Mouse (Mus musculus) intestine, embryonic 16.5 days (tissue): ENCODE measurements around the gene Vwf. TPM values are rescaled to one million over a fixed set of nuclear protein-coding genes. Genes with fewer than 3 reads are reported as not detected.
A peak's percentile ranks its signal among the peaks of the same experiment; 100 is the strongest.

Experiments used
- ATAC-seq: fragments of 200-750 bp; cut with Nextera tagmentation; 2 replicates; pipeline ENCODE4 v1.8.0; 2017; ENCODE audit warnings: moderate TSS enrichment, moderate library complexity
- H3K27ac ChIP-seq: fragments of 300-500 bp; sonication (generic); 2 replicates; pipeline ENCODE4 v1.5.1; 2014; ENCODE audit warnings: mild to moderate bottlenecking, low read length
- H3K27me3 ChIP-seq: fragments of 300-500 bp; sonication (generic); replicated peaks from 2 replicates; pipeline ENCODE4 v1.6.1; 2014; ENCODE audit warnings: low read length, control low read depth, mixed read lengths; ENCODE audit not compliant: control insufficient read depth, insufficient read depth
- H3K36me3 ChIP-seq: fragments of 300-500 bp; sonication (generic); 2 replicates; pipeline ENCODE4 v1.6.1; 2014; ENCODE audit warnings: low read length, control low read depth; ENCODE audit not compliant: control insufficient read depth, insufficient read depth
- H3K4me1 ChIP-seq: fragments of 300-500 bp; sonication (generic); 2 replicates; pipeline ENCODE4 v1.6.1; 2014; ENCODE audit warnings: low read length, control low read depth, mixed read lengths; ENCODE audit not compliant: control insufficient read depth, insufficient read depth
- H3K4me2 ChIP-seq: fragments of 300-500 bp; sonication (generic); 2 replicates; pipeline ENCODE4 v1.6.1; 2014; ENCODE audit warnings: low read depth, low read length, control low read depth
- H3K4me3 ChIP-seq: fragments of 300-500 bp; sonication (generic); 2 replicates; pipeline ENCODE4 v1.5.1; 2014; ENCODE audit warnings: mild to moderate bottlenecking, low read length
- H3K9ac ChIP-seq: fragments of 300-500 bp; sonication (generic); 2 replicates; pipeline ENCODE4 v1.6.1; 2014; ENCODE audit warnings: low read depth, low read length
- H3K9me3 ChIP-seq: fragments of 300-500 bp; sonication (generic); 2 replicates; pipeline ENCODE4 v1.6.1; 2016; ENCODE audit warnings: low read length, control low read depth; ENCODE audit not compliant: control insufficient read depth
- WGBS: fragments of 180-500 bp; shearing (Covaris S2); extraction: QIAGEN DNeasy Blood & Tissue Kit; methylation state at CpG from one replicate; pipeline ENCODE4 v1.1.7; 2014; 5-methylcytosine and 5-hydroxymethylcytosine counted together
- polyA plus RNA-seq: library from polyadenylated mRNA; unstranded; fragments of >200 nt; fragmentation: Nextera tagmentation; extraction: Ambion mirVana; gene quantifications from 2 replicates; pipeline ENCODE4 v1.2.1, GENCODE M21; 2015

Vwf gene
- polyA plus RNA-seq, 1 experiment from 2014 or later, result 7.0 TPM

DNA sequence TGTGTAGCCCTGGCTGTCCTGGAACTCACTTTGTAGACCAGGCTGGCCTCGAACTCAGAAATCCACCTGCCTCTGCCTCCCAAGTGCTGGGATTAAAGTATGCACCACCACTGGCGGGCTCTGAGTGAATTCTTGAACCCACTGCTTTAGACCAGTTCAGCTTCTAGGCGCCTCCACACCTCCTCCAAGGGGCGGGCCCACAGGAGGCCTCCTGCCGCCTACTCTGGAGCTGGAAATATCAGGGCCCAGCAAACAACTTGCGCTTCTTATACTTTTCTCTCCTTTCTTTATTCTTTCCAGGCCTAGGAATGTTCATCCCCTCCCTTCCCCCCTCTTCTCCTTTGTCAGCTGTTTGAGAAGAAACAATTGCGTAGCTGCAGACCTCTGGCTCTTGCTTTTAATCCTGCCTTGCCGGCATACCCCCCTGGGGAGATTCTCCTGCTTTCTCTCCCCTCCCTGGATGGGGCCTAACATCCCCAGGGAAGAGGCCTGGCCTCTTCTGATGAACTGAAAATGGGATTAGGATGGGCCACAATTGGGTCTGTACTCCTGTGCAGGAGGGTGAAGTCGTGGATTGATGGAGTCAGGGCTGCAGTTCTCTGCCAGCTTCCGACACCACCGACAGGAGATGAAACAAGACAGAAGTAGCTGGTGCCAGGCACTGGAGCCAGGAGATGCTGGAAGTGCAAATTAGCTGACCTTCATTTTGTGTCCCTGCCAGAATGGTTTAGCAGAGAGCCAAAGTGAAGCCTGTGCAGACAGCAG lies 31.5 kb downstream of the Vwf start:
- Histone ChIP-seq H3K4me1 (peaks cover 15% of the 10 kb centered on the region), H3K9me3 (no peaks in the 10 kb centered on the region), H3K4me3 (no peak overlapping the region), H3K27me3 (no peaks in the 10 kb centered on the region), H3K4me2 (no peak overlapping the region), H3K9ac (0 out of 2 replicates have a peak overlapping the region, but pooled peaks have one; percentile 15), H3K36me3 (no peaks in the 10 kb centered on the region), H3K27ac (peak overlapping the region; percentile 55)
- 59% methylated on average over 11 of the region's 11 CpGs for WGBS
- ATAC-seq, result peak; percentile 29; the same call in 1 of the 2 replicates

DNA sequence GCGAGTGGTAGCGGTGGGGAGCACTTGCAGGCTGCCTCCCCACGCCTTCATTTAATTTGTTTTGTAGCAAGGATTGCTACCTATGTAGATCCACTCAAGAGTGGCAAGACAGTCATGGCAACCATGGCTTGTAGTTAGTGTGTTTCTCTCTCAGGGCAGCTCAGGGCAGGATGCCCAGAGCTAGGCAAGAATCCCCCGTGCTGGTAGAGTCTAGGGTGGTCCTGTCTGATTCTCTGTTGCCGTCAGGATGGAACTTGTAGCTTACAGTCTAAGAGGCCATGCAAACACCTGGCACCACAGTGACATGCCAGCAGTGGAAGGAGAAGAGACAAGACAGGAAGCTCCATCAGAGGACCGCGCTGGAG lies 32.1 kb downstream of the Vwf start:
- Histone ChIP-seq H3K9me3 (no peaks in the 10 kb centered on the region), H3K27me3 (no peaks in the 10 kb centered on the region), H3K27ac (peak overlapping the region; percentile 55), H3K4me2 (no peak overlapping the region), H3K36me3 (no peaks in the 10 kb centered on the region), H3K4me3 (no peak overlapping the region), H3K4me1 (peaks cover 11% of the 10 kb centered on the region), H3K9ac (0 out of 2 replicates have a peak overlapping the region, but pooled peaks have one; percentile 15)
- ATAC-seq, result no peak
- WGBS, result 70% methylated on average over 7 of the region's 7 CpGs

DNA sequence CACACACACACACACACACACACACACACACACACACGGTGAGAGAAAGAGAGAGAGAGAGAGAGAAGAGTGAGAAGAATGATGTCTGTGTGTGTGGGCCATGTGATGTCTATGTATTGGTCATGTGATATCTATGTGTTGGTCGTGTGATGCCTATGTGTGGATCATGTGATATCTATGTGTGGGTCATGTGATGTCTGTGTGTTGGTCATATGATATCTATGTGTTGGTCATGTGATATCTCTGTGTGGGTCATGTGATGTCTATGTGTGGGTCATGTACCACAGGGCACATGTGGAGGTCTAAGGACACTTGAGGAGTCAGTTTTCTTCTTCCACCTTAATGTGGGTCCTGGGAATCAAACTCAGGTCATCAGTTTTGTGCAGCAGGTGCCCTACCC lies 33.3 kb downstream of the Vwf start:
- peaks cover 9% of the 10 kb centered on the region for H3K4me1 ChIP-seq
- H3K4me3 ChIP-seq, result no peak overlapping the region
- no peaks in the 10 kb centered on the region for H3K27me3 ChIP-seq
- WGBS, result 100% methylated on average over 2 of the region's 2 CpGs
- no peak overlapping the region for H3K4me2 ChIP-seq
- H3K36me3 ChIP-seq, result no peaks in the 10 kb centered on the region
- ATAC-seq, result no peak
- H3K9me3 ChIP-seq, result no peaks in the 10 kb centered on the region
- H3K9ac ChIP-seq, result no peak overlapping the region
- H3K27ac ChIP-seq, result no peak overlapping the region

DNA sequence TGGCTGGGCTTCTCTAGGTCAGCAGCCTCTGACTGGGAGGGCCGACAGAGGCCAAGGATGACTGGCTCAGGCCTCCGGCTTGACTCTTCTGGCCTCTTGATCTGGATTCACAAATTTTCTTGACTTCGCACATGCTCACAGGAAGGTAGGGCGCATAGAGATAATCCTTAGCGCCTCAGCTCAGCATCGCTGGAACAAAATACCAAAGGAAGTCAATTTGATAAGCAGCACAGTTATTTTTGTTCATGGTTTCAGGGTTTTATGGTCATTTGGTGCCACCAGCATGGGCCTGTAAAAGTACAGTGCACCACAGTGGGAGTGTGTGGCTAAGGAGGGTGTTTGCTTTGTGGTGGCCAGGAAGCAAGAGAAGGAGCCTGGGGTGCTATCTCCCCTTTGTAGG lies 37.1 kb downstream of the Vwf start:
- no peaks in the 10 kb centered on the region for H3K27me3 ChIP-seq
- H3K4me3 ChIP-seq, result no peak overlapping the region
- no peak overlapping the region for H3K27ac ChIP-seq
- H3K9ac ChIP-seq, result no peak overlapping the region
- H3K4me2 ChIP-seq, result no peak overlapping the region
- peaks cover 8% of the 10 kb centered on the region; the same call in 1 of the 2 replicates for H3K4me1 ChIP-seq
- WGBS, result 87% methylated on average over 6 of the region's 6 CpGs
- no peaks in the 10 kb centered on the region for H3K9me3 ChIP-seq
- H3K36me3 ChIP-seq, result no peaks in the 10 kb centered on the region
- ATAC-seq, result no peak

DNA sequence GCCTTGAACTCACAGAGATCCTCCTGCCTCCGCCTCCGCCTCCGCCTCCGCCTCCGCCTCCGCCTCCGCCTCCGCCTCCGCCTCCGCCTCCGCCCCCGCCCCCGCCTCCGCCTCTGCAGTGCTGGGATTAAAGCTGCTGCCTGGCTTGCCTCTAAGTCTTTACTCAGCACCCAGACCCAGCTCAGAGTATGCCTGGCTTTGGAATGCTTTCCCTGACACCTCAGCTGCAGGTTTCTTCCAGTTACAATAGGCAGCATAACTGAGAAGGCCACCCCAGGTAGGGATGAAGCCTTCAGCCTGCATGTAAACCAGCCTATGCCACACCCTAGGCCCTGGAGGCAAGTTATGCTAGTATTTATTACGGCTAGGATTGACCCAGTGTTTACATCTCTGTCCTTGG lies 37.7 kb downstream of the Vwf start:
- 88% methylated on average over 15 of the region's 15 CpGs for WGBS
- Histone ChIP-seq H3K27ac (no peak overlapping the region), H3K27me3 (no peaks in the 10 kb centered on the region), H3K9ac (no peak overlapping the region), H3K4me3 (no peak overlapping the region), H3K4me2 (no peak overlapping the region), H3K9me3 (no peaks in the 10 kb centered on the region), H3K36me3 (no peaks in the 10 kb centered on the region), H3K4me1 (peaks cover 8% of the 10 kb centered on the region; the same call in 1 of the 2 replicates)
- ATAC-seq, result no peak

DNA sequence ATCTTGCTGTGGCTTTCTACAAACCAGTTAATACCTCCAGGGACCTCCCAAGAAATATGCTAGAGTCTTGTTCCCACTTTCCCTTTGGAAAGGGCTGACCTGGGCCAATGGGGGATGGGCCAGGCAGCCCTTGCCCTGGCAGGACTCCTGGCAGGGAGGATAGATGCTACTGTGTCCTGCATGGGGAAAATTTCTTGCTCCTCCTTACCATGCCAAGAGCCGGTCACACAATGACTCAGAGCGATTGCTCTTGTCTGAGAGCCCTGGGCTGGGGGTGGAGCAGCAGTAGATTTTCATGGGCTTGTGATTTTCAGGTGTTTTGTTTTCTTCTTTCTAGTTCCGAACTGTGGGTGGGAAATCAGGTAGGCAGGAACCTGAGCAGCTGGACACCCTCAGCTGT lies 39.0 kb downstream of the Vwf start:
- Histone ChIP-seq H3K9ac (no peak overlapping the region), H3K4me2 (no peak overlapping the region), H3K4me3 (no peak overlapping the region), H3K4me1 (peaks cover 8% of the 10 kb centered on the region; the same call in 1 of the 2 replicates), H3K36me3 (no peaks in the 10 kb centered on the region), H3K9me3 (no peaks in the 10 kb centered on the region), H3K27ac (peak overlapping the region; percentile 36; the same call in 1 of the 2 replicates), H3K27me3 (no peaks in the 10 kb centered on the region)
- ATAC-seq, result no peak
- 51% methylated on average over 3 of the region's 3 CpGs for WGBS

DNA sequence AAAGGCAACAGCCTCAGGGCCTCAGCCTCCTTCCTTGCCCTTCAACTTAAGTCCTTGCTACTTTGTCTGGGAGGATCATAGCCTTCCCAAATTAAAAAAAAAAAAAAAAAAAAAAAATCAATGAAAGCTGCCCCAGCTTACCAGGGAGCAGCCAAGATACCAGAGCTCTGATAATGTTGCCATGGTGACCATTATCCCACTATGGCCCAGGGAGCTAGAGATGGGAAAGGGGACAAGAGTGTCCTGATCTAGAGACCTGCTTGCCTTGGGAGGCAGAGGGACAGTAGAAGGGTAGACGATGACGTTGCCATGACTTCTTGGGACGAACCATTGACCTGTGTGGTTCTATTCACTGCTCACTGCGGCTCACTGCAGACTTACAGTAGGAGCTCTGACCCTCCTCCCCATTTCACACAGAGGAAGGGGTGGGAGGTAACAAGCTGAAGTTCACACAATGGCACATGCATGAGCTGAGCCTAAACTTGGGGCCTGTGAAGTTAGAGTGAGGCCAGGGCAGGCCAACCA lies 39.5 kb downstream of the Vwf start:
- no peaks in the 10 kb centered on the region for H3K9me3 ChIP-seq
- no peaks in the 10 kb centered on the region for H3K36me3 ChIP-seq
- H3K4me2 ChIP-seq, result no peak overlapping the region
- no peak overlapping the region for H3K4me3 ChIP-seq
- no peaks in the 10 kb centered on the region for H3K27me3 ChIP-seq
- H3K4me1 ChIP-seq, result peaks cover 8% of the 10 kb centered on the region; the same call in 1 of the 2 replicates
- H3K9ac ChIP-seq, result no peak overlapping the region
- 91% methylated on average over 4 of the region's 4 CpGs for WGBS
- ATAC-seq, result no peak
- no peak overlapping the region for H3K27ac ChIP-seq

DNA sequence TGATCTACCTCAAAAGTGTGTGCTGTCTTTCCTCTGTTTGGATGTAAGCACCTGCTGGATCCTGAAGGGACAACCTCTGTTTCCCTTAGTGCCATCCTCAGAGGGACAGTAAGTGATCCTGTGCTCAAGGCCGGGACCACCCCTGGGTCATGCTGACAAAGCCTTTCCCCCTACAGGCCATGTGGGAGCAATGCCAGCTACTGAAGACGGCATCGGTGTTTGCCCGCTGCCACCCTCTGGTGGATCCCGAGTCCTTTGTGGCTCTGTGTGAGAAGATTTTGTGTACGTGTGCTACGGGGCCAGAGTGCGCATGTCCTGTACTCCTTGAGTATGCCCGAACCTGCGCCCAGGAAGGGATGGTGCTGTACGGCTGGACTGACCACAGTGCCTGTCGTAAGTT lies 41.7 kb downstream of the Vwf start:
- no peak for ATAC-seq
- no peak overlapping the region for H3K4me3 ChIP-seq
- no peak overlapping the region for H3K27ac ChIP-seq
- no peak overlapping the region for H3K4me2 ChIP-seq
- peaks cover 19% of the 10 kb centered on the region for H3K4me1 ChIP-seq
- no peak overlapping the region for H3K9ac ChIP-seq
- H3K36me3 ChIP-seq, result no peaks in the 10 kb centered on the region
- H3K9me3 ChIP-seq, result no peaks in the 10 kb centered on the region
- H3K27me3 ChIP-seq, result no peaks in the 10 kb centered on the region
- 89% methylated on average over 12 of the region's 12 CpGs for WGBS

DNA sequence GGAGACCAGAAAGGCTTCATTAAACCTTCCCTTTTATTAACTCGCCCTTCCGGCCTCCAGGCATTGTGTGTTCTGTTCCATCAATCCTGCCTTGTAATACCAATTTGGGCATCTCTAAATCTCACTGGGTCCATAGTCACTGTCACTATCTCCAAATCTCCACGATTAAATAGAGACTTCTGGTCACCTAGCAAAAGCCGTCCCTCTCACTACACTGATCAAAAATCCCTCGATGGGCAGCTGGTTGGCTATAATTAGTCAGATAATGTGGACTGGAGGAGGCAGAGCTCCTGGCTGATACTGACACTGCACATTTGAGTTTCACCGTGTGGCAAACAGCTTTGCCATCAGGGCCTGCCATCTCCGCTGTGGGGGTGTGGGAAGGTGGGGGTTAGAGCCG lies 42.5 kb downstream of the Vwf start:
- Histone ChIP-seq H3K4me2 (no peak overlapping the region), H3K9me3 (no peaks in the 10 kb centered on the region), H3K36me3 (no peaks in the 10 kb centered on the region), H3K27me3 (no peaks in the 10 kb centered on the region), H3K4me3 (no peak overlapping the region), H3K27ac (no peak overlapping the region), H3K4me1 (peaks cover 19% of the 10 kb centered on the region), H3K9ac (no peak overlapping the region)
- 75% methylated on average over 8 of the region's 8 CpGs for WGBS
- ATAC-seq, result no peak
